Mouse (Mus musculus): ENCODE results near the gene Raly. TPM values are rescaled to one million over a fixed set of nuclear protein-coding genes. Genes with fewer than 3 reads are reported as not detected.

Gene Raly
- total and polyA plus RNA-seq, 3 experiments: 214 to 334 (median 277) TPM

- H3K36me3 ChIP-seq (replicated peaks in 1 of 2; ENCODE audit: control insufficient read depth in 1 of 2, insufficient read depth in 1 of 2, low read length in 1 of 2): peaks cover 0 to 30% of the 10 kb centered on the region in 2 experiments
- no peak overlapping the region for H3K4me2 ChIP-seq (ENCODE audit: insufficient read depth, low read depth, poor library complexity, severe bottlenecking)
- dilution Hi-C loops (cut with MboI; ENCODE audit: extremely low pct_ligation_motif_present, extremely low pct_unique_long_range_greater_than_20kb, low sequenced_read_pairs): no loop called here
- H3K9me3 ChIP-seq (replicated peaks; ENCODE audit: low read length): no peaks in the 10 kb centered on the region
- no peak overlapping the region for H3K27ac ChIP-seq (ENCODE audit: insufficient read depth, low read depth)
- no peak overlapping the region for H3K9ac ChIP-seq (ENCODE audit: insufficient read depth, low read depth)
- in situ Hi-C loops (cut with MboI; ENCODE audit: low pct_ligation_motif_present, low pct_unique_long_range_greater_than_20kb, low sequenced_read_pairs): no loop called here
- H3K4me3 ChIP-seq (replicated peaks in 1 of 3; ENCODE audit: low read depth in 2 of 3, low read length in 2 of 3, poor library complexity in 1 of 3): no peak overlapping the region
- H3K4me1 ChIP-seq (ENCODE audit: control insufficient read depth in 1 of 2, insufficient read depth in 2 of 2): peaks cover 3 to 39% of the 10 kb centered on the region in 2 experiments; a peak in 2 of 4 replicates
- TF ChIP-seq ELF1 (IDR thresholded peaks at IDR 0.05; ENCODE audit: low read depth, low read length) (no peak), EP300 (IDR thresholded peaks at IDR 0.05; ENCODE audit: low read length) (no peak), ZMIZ1 (IDR thresholded peaks at IDR 0.05; ENCODE audit: low read depth, low read length) (no peak), PAX5 (IDR thresholded peaks at IDR 0.05; ENCODE audit: low read length) (no peak), RAD21 (IDR thresholded peaks at IDR 0.05; ENCODE audit: low read depth, low read length) (no peak), TCF12 (IDR thresholded peaks at IDR 0.05; ENCODE audit: low read depth, low read length) (no peak), TBP (conservative IDR thresholded peaks at IDR 0.05; ENCODE audit: low read depth, low read length) (no peak), MEF2A (IDR thresholded peaks at IDR 0.05; ENCODE audit: borderline replicate concordance, low read depth, low read length) (no peak), POLR2AphosphoS2 (IDR thresholded peaks at IDR 0.05; ENCODE audit: low read depth, low read length) (no peak), JUND (conservative IDR thresholded peaks at IDR 0.05; ENCODE audit: low read depth, low read length) (no peak), MAZ (IDR thresholded peaks at IDR 0.05; ENCODE audit: low read depth, low read length) (no peak), RCOR1 (conservative IDR thresholded peaks at IDR 0.05; ENCODE audit: low read depth, low read length) (no peak), MYC (IDR thresholded peaks at IDR 0.05; ENCODE audit: low read depth, low read length) (no peak), UBTF (IDR thresholded peaks at IDR 0.05; ENCODE audit: low read depth, low read length) (no peak), MAFK (IDR thresholded peaks at IDR 0.05; ENCODE audit: insufficient replicate concordance, low read length) (no peak), CHD2 (IDR thresholded peaks at IDR 0.05; ENCODE audit: low read length) (no peak), GABPA (IDR thresholded peaks at IDR 0.05; ENCODE audit: insufficient replicate concordance, low read depth, low read length) (no peak), HCFC1 (IDR thresholded peaks at IDR 0.05; ENCODE audit: low read depth, low read length) (no peak), ZC3H11A (IDR thresholded peaks at IDR 0.05; ENCODE audit: low read depth, low read length) (no peak), ETS1 (conservative IDR thresholded peaks at IDR 0.05; ENCODE audit: low read depth, low read length) (no peak)
- no peak for DNase-seq (ENCODE audit: extremely low read depth)
- peaks cover 63% of the 10 kb centered on the region for H3K79me2 ChIP-seq (replicated peaks; ENCODE audit: control insufficient read depth, extremely low read depth, insufficient read depth, poor library complexity, severe bottlenecking)
- H3K27me3 ChIP-seq (replicated peaks): no peaks in the 10 kb centered on the region
Observed at GRCm38 (mm10) chr2:154820346-154820745, 29.4 kb downstream of the Raly start.

- dilution Hi-C loops (cut with MboI; ENCODE audit: extremely low pct_ligation_motif_present, extremely low pct_unique_long_range_greater_than_20kb, low sequenced_read_pairs): no loop called here
- TF ChIP-seq ZC3H11A (IDR thresholded peaks at IDR 0.05; ENCODE audit: low read depth, low read length): no peak
- TF ChIP-seq MAFK (IDR thresholded peaks at IDR 0.05; ENCODE audit: insufficient replicate concordance, low read length): no peak
- no peak for TF ChIP-seq SIN3A (IDR thresholded peaks at IDR 0.05; ENCODE audit: low read length)
- TF ChIP-seq BHLHE40 (IDR thresholded peaks at IDR 0.05; ENCODE audit: low read depth, low read length): no peak
- no peak for TF ChIP-seq CTCF (conservative IDR thresholded peaks at IDR 0.05 in 1 of 2, IDR thresholded peaks at IDR 0.05 in 1 of 2; ENCODE audit: low read depth in 2 of 2, low read length in 2 of 2)
- no peak for TF ChIP-seq IRF4 (IDR thresholded peaks at IDR 0.05; ENCODE audit: low read depth, low read length)
- TF ChIP-seq POLR2A (IDR thresholded peaks at IDR 0.05; ENCODE audit: low read depth, low read length): no peak
- TF ChIP-seq EP300 (IDR thresholded peaks at IDR 0.05; ENCODE audit: low read length): no peak
- TF ChIP-seq CHD1 (IDR thresholded peaks at IDR 0.05; ENCODE audit: low read depth, low read length): no peak
- no peak for TF ChIP-seq KAT2A (IDR thresholded peaks at IDR 0.05; ENCODE audit: insufficient replicate concordance, low read length)
- TF ChIP-seq UBTF (IDR thresholded peaks at IDR 0.05; ENCODE audit: low read depth, low read length): no peak
- no peak for TF ChIP-seq MAZ (IDR thresholded peaks at IDR 0.05; ENCODE audit: low read depth, low read length)
- TF ChIP-seq MXI1 (IDR thresholded peaks at IDR 0.05; ENCODE audit: low read depth, low read length): no peak
- no peak for TF ChIP-seq GABPA (IDR thresholded peaks at IDR 0.05; ENCODE audit: insufficient replicate concordance, low read depth, low read length)
Observed at GRCm38 (mm10) chr2:154826054-154826538, 35.2 kb downstream of the Raly start.

More at GRCm38 (mm10) chr2:154826054-154826538, 35.2 kb downstream of the Raly start:
- Histone ChIP-seq H3K4me1 (ENCODE audit: control insufficient read depth in 1 of 2, insufficient read depth in 2 of 2) (no peaks in the 10 kb centered on the region; a peak in 2 of 4 replicates), H3K27me3 (replicated peaks) (no peaks in the 10 kb centered on the region), H3K27ac (ENCODE audit: insufficient read depth, low read depth) (no peak overlapping the region), H3K36me3 (replicated peaks in 1 of 2; ENCODE audit: control insufficient read depth in 1 of 2, insufficient read depth in 1 of 2, low read length in 1 of 2) (peaks cover 0 to 61% of the 10 kb centered on the region in 2 experiments), H3K4me3 (replicated peaks in 1 of 3; ENCODE audit: low read depth in 2 of 3, low read length in 2 of 3, poor library complexity in 1 of 3) (no peak overlapping the region), H3K4me2 (ENCODE audit: insufficient read depth, low read depth, poor library complexity, severe bottlenecking) (no peak overlapping the region), H3K79me2 (replicated peaks; ENCODE audit: control insufficient read depth, extremely low read depth, insufficient read depth, poor library complexity, severe bottlenecking) (peaks cover 38% of the 10 kb centered on the region), H3K9me3 (replicated peaks; ENCODE audit: low read length) (no peaks in the 10 kb centered on the region), H3K9ac (ENCODE audit: insufficient read depth, low read depth) (no peak overlapping the region)
- in situ Hi-C loops (cut with MboI; ENCODE audit: low pct_ligation_motif_present, low pct_unique_long_range_greater_than_20kb, low sequenced_read_pairs): no loop called here
- no peak for DNase-seq (ENCODE audit: extremely low read depth)
